Mouse (Mus musculus) embryo, embryonic 10 days (tissue): ENCODE measurements at regions not wholly inside any gene's neighbourhood (a gene's known extent, or its start where the extent isn't known, plus 50 kb on each side); places are given as distances from the start of the nearest gene placed in this dataset.
"Not testable (repeated sequence)": the region's sequence is repeated elsewhere in the genome, so short reads cannot be mapped to it uniquely, and the experiment has no call there.

Experiments used
- DNase-seq: peaks from one replicate; pipeline ENCODE4 v3.0.0-alpha.2; 2015; ENCODE audit warnings: low spot score

DNA sequence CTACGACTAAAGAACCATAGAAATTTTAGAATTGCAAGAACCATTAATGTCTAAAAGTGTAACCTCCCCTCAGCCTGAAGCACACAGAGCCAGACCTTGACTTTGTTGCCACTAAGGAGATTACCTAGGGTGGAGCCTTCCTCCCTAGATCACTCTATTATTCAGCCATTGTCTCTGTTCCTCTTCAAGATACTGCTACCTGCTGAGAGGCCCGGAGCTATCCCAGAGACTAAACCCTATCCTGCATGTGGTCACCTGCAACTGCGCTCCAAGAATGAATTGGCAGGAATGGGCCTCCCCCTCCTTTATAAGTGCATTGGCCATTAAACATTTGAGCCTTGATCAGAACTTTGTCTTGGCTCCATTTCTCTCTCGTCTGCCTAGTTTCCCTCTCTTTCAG, 286.0 kb upstream of the Adamts5 start:
- DNase-seq: not testable (repeated sequence)

DNA sequence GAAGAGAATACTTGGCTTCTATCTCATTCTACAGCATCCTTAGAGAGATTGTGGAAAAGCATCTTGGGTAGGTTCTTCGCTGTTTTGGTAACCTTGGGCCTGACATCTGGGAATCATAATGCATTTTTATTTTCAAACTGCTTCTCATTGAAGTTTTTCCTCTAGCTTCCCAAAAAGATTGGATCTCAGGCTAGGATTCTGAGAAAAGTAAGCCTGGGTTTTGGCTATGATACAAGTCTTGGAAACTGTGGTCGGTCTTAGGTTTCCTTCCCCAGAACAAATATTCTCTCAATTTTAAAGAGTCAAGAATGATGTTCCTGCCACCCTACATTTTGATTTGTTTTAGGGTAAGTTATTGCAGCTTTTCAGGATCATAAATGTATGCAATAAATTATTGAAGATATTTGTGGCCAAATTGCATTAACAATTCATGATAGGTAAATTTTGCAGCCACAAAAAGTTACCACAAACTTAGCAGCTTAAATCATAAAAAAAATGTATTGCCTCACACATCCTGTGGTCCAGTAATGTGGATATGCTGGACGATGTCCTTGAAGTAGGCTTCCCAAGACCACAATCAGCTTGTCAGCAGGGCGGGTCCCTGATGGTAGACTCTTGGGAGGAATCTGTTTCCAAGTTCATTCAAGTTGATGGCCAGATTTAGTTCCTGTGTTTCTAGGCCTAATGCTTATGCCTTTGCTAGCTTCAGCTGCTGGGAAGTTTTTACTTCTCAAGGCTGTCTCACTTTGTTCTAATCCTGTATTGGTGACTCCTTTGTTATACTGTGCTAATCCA, 257.6 kb upstream of the Adamts5 start:
- DNase-seq: no peak

DNA sequence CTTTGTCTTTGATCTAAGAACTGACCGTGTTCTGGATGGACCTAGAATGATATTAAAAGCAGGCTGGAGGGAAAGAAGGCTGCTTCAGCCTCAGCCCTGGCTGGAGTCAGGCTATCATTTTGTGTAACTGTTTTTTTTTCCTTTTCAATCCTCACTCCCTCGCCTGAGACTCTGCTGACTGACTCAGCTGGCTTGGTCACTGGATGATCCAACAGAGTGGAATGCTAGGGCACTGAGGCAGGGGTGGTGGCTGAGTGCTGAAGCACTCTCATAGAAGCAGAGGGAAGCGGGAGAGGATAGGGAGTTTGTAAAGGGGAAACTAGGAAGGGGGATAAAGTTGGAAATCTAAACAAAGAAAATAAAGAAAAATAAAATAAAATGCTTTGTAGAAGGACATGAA, 236.5 kb upstream of the Adamts5 start:
- DNase-seq: no peak

DNA sequence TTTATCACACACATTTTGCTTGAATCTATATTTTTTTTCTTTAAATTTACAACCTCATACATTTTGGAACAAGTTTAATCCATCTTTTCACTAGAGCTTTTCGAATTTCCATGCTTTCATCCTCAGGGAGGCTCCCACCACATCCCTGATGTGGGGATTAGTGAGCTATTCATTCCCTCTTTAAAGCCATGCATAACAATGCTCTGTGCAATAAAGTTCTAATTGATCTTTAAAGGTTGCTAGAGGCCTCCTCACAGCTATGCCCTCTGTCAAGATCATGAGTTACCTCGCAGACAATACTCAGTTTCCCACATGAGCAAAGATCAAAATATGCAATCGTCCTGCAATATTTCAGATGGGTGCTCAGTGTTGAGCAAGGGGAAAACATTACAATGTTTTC, 234.5 kb upstream of the Adamts5 start:
- DNase-seq: no peak

DNA sequence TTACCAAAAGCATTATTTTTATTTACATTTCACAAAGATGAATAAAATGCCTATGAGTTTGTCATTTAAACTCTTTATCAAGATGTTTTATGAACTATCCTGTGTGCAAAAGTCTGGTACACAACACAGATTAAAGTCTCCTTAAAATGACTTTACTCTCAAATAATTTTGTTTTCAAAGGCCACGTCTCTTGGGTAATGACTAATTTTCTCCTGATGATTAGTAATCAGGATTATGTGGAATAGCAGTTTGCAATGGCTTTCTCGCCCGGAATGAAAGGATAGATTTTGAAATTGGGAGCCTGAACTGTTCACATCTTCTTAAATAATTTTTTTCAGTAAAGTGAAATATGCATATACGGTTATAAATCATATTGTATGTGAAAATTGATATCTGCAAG, 225.8 kb upstream of the Adamts5 start:
- DNase-seq: no peak

DNA sequence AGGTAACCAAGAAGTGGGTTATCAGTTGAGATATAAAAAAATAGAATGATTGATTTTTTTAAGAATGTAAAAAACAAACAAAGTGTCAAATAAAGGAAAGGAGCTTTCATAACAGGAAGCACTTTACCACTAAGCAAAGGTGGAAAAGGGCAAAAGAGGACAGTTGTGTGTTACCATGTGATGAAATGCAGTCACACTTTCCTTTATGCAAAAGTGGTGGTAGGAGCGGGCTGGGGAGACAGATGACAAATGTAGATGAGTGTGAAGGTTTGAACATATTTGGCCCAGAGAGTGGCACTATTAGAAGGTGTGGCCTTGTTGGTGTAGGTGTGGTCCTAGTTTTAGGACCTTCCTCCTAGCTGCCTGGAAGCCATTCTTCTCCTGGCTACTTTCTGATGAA, 222.6 kb upstream of the Adamts5 start:
- DNase-seq: no peak

DNA sequence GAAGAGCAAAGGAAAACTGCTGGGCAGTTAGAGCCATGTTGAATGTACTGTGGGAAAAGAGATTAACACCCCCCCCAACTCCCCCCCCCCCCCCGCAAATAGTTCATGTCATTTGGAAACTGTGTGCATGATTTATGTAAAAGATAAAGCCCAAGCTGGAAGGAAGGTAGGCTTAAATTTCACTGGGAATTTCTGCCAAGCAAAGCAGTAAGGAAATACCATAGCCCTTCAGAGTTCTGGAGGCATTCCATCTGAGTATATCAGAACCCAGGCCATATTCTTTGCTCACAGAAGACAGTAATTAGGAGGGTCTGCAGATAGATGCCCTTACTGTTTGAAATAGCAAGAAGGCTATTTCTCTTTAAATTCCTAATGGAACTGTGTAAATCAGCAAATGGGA, 221.3 kb upstream of the Adamts5 start:
- DNase-seq: no peak

DNA sequence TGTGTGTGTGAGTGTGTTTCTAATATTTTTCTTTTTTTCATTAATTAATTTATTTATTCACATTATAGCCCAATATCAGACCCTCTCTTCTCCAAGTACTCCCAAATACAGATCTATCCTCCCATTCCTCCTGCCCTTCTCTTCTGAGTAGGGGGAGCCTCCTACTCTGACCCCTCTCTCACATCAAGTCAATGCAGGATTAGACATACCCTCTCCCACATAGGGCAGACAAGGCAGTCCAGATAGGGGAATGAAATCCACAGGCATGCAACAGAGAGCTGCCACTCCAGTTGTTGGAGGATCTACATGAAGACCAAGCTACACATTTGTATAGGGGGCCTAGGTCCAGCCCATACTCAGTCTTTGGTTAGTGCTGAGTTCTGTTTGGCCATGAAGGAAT, 216.3 kb upstream of the Adamts5 start:
- DNase-seq: no peak

DNA sequence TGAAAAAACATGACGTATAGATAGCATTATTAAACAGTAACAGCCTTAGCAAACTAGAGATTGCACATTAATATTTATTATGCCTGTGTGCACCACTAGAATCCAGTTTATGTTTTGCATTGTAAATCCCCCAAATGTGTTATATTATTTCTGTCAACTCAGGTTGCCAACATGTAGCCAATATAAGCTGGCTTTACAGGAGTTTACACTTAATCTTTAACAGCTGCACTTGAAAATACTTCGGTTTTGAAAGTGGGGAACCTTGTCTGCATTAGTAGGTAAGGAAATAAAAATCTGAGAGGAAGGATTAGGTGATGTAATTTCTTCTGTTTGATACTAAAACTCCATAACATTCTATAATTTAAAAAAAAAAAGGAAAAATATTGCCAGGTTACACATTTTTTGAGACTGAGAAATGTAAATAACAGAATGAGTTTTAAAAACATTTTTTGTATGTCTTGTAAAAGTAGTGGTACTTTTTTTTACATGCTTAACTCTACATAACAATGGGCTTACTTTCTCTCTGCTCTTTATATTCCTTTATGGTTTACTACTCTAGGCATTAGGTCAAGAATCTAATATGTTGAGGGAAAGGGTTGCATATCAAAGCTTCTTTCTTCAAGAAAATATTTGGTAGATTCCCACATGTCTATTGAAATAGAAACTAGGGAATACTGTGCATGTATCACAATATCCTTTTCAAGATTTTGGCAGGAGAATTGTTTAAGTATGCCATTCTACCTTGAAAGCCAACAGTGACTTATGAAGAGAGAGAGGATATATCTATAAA, 214.2 kb upstream of the Adamts5 start:
- DNase-seq: no peak

DNA sequence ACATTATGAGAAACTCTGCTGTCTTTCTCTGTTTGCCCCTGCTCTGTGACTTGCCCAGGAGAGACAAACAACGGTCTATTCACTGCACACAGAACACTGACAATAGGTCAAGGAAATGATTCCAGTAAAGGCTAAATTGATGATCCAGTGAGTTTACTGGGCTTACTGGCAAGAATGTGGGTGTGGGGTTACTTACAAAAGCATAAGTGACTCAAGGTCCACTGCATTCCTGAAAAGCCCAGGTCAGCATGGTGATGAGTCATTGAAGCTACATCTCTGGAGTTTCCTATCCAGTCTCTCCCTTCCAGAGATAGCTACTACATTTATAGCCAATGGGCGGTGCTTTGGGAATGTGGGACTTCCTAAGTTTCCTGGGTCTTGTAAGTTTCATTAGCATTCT, 192.8 kb upstream of the Adamts5 start:
- DNase-seq: no peak

DNA sequence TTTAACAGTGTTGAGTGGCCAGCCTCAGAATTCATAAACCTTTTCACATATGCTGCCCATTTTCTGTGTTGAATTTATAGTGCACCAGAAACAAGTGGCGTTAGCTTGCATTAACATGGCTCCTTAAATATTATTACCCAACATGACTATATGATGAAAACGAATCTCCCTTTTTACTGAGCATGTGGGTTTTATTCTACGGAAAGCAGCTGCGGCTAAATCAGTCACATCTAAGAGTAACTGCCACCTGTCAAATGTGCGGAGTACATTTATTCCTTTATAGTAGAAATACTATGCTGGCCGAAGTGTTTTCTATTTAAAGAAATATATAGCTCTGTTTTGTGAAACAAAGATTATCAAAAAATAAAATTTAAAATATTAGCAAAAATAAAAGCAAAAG, 188.5 kb upstream of the Adamts5 start:
- no peak for DNase-seq

DNA sequence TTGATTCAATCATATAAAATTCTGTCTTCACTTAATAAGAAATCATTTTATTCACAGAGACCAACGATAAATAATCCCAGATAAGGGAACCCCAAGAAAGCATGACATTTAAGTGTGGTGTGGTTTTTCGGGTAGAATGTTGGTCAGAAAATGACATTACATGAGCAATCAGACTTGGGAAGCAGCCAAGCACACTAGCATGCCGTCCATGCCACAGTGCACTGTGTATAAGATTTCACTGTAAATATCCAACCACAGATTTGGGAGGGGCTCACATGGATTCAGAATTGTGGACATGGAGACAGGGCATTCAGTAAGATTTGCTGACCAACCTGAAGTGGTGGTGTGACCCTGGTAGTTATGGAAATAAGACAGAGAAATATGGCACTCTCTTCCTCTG, 185.8 kb upstream of the Adamts5 start:
- DNase-seq: no peak

DNA sequence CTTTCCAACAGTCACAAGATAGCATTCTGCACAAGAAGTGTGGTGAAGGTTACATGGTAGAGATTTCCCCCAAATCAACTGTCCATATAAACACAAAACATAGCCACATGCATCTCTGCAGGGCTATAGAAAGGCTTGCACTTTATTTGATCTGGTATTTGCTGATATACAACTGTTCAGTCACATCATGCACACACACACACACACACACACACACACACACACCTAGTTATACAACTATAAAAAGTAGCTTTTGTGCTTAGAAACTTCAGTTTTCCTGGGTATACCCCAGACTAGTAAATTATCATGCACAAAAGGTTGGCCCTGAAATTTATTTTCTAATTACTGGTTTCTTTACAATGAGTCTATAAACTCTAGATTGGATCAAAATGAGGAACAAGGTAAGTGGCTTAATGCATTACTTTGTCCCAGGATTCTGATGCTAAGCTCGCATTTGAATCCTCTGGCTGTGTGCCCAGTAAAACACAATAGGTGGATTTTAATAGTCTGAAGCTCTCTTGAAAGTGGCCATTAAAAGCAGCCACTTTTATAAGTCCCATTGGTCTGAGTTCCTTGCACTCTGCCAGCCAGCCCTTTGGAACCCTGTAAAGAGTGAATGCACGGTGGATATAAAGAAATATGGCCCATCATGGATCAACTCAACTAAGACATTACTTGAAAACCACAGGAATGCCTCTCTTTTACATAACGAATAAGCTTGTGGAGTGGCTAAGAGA, 166.2 kb upstream of the Adamts5 start:
- no peak for DNase-seq

DNA sequence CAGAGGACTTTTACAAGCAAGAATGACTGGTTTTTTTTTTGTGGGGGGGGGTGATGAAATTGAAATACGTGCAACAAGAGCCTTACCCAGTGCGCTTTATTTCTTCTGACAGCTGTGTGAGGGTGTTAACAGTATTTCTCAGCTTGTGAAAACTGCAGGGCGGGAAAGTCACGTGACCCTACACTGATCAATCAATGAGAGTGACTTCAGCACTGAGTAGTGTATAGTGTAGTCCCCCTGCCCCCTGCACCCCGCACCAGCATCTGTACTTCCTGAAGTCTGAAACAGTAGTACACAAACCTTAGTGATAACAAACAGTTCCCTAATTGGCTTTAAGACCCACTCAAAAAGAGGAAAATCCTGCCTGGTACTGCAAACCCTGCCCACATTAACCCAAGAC, 158.5 kb upstream of the Adamts5 start:
- no peak for DNase-seq

DNA sequence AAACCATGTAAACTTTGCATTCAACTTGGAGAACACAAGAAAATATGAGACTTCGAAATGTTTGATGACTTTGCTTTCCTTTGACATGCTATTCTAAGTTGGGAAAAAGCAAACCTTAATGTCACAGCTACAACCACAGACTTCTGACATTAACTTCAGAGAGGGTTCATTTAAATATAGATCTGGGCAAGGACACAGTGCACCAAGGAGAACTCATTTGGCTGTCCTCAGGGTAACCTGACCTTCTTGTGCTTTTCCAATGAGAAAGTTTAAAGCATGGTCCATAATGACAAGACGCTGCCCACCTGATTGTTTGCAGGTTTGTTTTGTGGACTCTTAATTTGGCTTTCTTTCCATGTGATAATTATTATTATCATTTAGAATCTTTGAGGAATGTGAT, 143.1 kb upstream of the Adamts5 start:
- DNase-seq: no peak

DNA sequence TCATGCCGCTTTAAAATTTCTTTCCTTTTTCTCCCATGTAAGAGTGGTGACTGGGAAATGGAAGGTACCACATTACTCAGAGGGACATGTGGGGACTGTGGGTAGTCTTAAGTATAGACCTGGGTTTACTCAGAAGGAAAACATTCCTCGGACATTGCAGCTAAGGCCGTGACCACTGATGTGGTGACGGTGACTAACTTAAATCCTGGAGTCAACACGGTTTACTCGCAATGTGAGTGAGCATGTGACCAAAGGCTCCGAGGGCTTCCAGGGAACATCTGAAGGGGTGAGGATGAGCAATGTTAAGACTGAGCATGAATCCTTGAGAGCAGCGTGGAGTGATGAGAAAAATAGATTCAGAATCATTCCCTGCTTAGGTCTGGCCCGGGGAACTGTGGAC, 133.1 kb upstream of the Adamts5 start:
- no peak for DNase-seq

DNA sequence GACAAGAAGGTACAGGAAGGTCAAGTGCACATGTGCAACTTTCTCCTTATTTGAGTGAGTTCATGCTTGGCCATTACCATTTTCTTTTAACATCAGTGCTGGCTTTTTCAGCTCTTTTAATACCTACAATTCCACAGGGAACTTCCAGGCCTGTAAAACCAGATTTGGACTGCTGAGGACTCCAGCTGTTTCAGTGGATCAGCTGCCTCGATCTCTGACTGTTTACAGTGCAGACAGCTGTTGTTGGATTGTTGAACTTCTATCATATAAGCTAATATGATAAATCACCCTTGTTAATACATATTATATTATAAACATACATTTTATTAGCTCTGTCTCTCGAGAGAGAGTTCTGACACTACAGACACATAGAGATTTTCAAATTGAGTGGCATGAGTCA, 126.1 kb upstream of the Adamts5 start:
- no peak for DNase-seq

DNA sequence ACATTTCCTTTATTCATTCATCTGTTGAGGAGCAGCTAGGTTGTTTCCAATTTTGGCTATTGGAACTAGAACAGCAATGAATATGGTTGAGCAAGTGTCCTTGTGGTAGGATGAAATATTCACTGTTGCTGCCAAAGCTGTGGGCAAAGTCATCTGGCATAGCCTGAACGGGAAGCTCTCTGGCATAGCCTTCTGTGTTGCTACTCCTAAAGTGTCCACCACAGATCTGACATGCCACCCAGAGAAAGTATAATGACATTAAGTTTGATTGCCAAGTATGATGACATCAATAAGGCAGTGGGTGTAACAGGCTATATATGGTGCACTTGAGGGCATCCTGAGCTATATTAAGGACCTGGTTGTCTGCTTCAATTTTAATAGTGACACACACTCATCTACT, 113.7 kb upstream of the Adamts5 start:
- DNase-seq: no peak

DNA sequence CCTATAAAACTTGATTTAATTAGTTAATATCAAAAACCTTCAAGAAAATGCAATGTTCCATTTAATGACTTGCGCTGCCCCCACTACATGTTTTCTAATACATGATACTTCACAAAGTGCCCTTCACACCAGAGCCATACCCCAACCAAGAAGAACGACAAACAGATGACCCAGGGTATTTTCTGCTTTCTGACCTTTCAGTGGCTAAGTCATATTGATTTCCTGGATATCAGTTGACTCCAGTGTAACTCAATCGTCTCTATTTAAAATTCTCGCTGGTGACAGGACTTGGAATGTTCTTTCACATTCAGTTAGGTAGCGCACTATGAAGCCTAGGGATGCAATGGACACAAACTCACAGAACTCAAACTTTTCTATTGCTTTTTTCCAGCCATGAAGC, 109.4 kb upstream of the Adamts5 start:
- DNase-seq: no peak

DNA sequence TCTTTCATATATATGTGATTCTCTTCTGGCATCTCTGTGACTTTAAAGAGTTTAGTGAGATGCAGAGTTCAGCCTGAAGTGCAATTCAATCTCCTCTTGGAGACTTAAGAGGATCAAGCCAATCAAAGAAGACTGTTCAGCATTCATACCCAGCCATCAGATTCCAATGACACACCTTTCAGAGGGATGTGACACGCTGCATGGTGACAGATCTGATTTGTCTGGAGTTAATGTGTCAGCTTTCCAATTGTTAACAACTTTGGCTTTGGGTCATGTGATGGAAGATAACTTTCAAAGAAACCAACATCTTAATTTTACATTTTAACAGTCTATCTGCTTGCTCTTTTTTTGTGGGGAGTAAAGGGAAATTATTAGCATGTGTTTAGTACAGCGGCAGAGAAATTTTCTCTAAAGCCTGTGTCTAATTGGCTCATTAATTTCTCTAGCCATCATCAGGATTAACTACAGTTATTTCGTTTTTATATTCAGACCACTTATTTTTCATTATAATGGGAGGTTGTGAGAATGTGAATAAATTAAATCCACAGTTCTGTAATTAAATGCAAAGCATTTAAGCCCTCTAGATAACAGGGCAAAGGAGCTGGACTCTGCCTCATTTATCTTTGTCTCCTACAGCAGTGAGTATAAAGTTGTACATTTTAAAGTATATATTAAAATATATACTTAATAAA, 108.2 kb upstream of the Adamts5 start:
- DNase-seq: no peak

DNA sequence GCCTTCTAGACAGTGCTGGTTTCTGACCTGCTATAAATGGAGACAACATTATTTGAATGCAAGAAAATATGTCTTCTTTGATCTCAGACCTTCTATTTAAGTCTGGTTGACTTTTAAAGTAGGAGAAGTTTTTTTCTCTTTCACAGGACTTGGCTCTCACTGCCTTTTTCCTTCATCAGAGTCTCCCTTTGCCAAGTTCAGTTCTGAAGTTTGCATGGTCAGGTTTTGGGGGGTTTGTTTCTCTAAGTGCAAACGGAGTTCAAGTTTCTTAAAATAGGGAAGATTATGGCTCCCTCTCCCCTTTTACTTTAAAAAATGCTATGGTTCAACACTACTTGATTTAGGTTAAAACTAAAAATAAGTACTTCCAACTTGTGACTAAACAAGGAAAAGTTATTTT, 106.2 kb upstream of the Adamts5 start:
- no peak for DNase-seq

DNA sequence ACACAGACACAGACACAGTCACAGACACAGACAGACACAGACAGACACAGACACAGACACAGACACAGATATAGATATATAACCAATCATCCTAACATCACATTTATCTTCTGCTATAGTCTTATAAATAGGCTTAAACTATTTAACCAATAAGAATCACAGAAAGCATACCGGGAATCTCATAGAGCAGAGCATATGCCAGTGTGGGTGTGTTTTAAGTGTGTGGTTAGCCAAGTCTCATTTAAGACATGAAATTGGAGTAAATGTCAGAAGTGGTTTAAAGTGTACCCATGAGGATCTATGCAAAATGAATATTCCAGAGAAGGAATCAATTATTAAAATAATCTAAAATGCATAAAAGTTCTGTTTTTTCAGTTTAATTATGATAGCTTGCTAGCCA, 99.2 kb upstream of the Adamts5 start:
- no peak for DNase-seq
